Mouse (Mus musculus) WW6 (cell line): Measurements from ENCODE around the gene Prss33.

ENCODE experiments used
- DNase-seq: peaks from one replicate; pipeline ENCODE4 v3.0.0-alpha.2; 2013; ENCODE audit warnings: low read depth, low spot score

Prss33 gene

GRCm38 (mm10) chr17:23828271-23829001, 7.4 kb downstream of the Prss33 start:
- no peak for DNase-seq

GRCm38 (mm10) chr17:23825591-23825990, 10.3 kb downstream of the Prss33 start:
- DNase-seq = no peak

GRCm38 (mm10) chr17:23823614-23824013, 12.2 kb downstream of the Prss33 start:
- no peak for DNase-seq

DNA sequence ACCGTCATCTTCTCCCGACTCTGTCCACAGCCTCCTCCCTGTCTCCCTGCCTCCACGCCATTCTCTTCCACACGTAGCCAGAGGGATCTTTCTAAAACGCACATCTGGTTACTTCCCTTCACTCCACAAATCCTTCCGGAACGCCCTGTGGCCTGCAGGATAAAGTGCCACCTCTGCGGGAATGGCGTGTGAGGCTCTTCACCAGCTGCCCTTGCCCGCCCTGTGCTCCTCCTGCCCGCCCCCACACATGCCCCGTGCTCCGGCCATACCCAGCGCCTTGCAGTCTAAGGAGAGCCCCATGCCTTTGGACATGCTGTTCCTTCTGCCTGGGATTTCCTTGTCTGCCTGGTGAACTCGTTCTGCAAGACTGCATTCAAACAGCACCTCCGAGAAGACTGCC, 12.8 kb downstream of the Prss33 start:
- DNase-seq = no peak

DNA sequence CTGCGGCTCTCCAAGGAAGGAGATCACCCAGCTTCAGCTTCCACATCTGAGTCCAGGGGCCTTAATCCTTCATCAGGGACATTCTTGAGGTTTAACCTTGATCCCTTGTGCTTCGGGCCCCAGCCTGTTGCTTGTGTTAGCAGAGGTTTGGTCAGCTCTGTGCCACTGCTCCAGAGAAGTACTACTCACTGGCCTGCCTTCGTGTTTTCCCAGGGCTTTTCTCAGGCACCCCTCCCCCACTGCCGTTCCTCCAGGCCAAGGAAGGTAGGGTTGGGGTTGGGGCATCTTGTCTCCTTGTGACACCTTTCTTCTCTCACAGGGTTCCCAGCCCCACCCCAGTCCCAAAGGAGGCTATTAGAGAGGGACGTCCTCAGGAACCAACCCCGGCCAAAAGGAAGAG, 13.8 kb downstream of the Prss33 start:
- DNase-seq = no peak

- DNase-seq = no peak
These were observed 15.1 kb downstream of the Prss33 start for GRCm38 (mm10) chr17:23820731-23821130.

DNA sequence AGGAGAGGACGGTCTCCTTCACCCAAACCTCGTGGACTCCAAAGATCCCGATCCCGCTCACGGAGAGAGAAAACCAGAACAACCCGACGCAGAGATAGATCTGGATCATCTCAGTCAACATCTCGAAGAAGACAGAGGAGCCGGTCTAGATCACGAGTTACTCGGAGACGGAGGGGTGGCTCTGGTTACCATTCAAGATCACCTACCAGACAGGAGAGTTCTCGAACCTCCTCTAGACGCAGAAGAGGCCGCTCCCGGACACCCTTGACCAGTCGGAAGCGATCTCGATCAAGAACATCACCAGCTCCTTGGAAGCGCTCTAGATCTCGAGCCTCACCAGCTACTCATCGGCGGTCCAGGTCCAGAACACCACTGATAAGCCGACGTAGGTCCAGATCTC, 16.6 kb downstream of the Prss33 start:
- DNase-seq = no peak

DNA sequence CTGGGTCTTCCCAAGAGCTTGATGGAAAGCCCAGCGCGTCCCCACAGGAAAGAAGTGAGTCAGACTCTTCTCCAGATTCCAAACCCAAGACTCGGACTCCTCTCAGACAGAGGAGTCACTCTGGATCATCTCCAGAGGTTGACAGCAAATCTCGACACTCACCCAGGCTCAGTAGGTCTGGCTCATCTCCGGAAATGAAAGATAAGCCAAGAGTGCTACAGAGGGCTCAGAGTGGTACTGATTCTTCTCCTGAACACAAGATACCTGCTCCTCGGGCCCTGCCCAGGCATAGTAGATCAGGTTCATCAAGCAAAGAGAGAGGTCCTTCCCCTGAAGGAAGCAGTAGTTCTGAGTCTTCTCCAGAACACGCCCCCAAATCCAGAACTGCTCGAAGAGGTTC, 17.3 kb downstream of the Prss33 start:
- no peak for DNase-seq

- DNase-seq = no peak
These were observed 20.2 kb downstream of the Prss33 start for GRCm38 (mm10) chr17:23815641-23816040.

- DNase-seq = no peak
These were observed 27.9 kb downstream of the Prss33 start for GRCm38 (mm10) chr17:23807918-23808317.

GRCm38 (mm10) chr17:23806867-23807266, 29.0 kb downstream of the Prss33 start:
- no peak for DNase-seq

- DNase-seq = no peak
These were observed 31.3 kb downstream of the Prss33 start for GRCm38 (mm10) chr17:23804426-23805085.

- peak; percentile 79 for DNase-seq
These were observed 32.4 kb downstream of the Prss33 start for GRCm38 (mm10) chr17:23803366-23804041.

- peak; percentile 96 for DNase-seq
These were observed 33.0 kb downstream of the Prss33 start for GRCm38 (mm10) chr17:23802746-23803365.

DNA sequence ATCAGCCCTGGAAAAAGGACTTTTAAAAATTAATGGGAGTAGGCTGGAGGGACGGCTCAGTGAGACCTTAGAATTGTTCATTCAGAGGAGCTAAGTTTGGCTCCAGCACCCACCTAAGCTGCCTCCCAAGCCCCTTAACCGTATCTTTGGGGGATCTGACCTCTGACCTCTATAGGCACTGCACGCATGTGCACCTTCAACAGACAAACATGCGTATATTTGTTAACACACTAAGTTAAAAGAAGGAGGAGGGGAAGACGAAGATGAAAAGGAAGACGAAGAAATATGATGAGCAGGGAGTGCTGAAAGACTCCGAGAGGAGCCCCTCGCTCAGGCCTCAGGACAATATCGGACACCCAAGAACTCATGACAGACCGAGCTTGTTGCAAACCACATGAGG, 34.2 kb downstream of the Prss33 start:
- no peak for DNase-seq

DNA sequence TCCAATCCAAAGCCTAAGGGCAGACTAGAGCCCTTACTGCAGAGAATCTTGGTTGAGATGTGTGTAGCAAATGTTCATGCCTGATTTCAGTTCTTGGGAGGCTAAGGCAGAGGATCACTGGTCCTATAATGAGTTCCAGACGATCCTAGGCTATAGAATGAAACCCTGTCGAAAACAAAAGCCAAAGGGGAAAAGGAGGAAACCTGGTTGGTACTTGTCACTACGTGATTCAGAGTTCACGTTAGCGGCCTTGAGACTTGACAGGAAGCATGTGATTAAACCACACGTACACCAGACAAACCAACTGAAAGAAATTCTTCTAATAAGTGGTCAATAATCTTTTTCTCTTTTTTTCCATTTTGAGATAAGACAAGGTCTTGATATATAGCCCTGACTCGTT, 38.5 kb downstream of the Prss33 start:
- no peak for DNase-seq

DNA sequence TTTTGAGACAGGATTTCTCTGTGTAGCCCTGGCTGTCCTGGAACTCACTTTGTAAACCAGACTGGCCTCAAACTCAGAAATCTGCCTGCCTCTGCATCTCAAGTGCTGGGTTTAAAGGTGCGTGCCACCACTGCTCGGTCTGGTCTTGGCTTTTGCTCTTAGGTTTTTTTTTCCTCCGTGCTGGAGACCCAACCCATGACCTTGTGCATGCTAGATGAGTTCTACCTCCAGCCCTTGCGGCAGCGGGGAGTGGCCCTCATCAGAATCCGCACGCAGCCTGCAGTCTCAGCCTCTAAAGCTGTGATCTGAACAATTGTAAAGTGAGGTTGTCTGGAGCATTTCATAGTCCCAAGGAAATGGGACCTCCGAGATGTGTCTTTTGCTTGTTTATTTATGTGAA, 40.5 kb downstream of the Prss33 start:
- DNase-seq = no peak

DNA sequence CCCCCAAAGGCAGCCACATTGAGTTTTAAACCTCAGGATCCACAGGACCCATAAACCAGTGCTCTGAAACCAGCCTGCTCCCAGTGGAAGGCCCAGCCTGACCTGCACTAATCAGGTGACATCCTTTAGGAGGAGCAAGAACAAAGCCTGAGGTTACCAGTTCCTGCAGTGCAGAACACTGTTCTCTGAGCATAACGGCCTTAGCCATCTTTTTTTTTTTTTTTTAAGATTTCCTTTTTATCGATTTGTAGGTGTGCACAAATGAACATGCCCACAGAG, 44.8 kb downstream of the Prss33 start:
- DNase-seq = no peak

GRCm38 (mm10) chr17:23790269-23791078, 45.4 kb downstream of the Prss33 start, which contains the start of gene Srrm2:
TSS of gene Srrm2 (plus strand) at chr17:23790532.
- DNase-seq = no peak

DNA sequence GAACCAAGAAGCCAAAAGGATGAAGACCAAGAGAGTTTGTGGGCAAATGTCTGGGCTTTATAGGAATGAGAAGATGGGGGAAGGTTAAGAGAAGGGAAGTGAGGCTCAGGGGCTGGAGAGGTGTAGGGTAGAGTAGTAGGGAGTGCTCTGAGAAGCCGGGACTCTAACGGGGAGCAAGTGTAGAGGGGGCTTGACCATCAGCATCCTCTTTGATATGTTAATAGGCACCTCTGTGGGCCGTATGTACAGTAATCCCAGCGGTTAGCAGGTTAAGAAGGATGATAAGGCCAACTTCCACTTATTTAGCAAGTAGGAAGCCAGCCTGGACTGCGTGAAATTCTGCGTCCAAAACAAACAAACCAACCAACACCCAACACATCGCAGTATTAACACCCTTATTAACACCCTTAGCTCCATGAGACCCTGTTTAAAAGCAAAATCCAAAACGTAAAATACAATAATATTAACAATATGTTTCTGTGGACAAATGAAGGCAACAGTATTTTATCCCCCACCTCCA, 46.0 kb downstream of the Prss33 start:
- no peak for DNase-seq

GRCm38 (mm10) chr17:23788973-23789372, 46.9 kb downstream of the Prss33 start:
- no peak for DNase-seq
